Mouse (Mus musculus) hindbrain, embryonic 14.5 days (tissue): ENCODE data around the gene Foxo3. TPM values are rescaled to one million over a fixed set of nuclear protein-coding genes. Genes with fewer than 3 reads are reported as not detected.

Experiments used
- ATAC-seq: fragments of 200-750 bp; cut with Nextera tagmentation; 2 replicates; pipeline ENCODE4 v1.8.0; 2017; ENCODE audit warnings: moderate number of reproducible peaks, mild to moderate bottlenecking, moderate TSS enrichment, moderate library complexity; ENCODE audit not compliant: low FRiP score
- DNase-seq: peaks from one replicate; pipeline ENCODE4 v3.0.0-alpha.2; 2015; ENCODE audit warnings: low spot score
- H3K27ac ChIP-seq: fragments of 300-500 bp; sonication (generic); 2 replicates; pipeline ENCODE4 v1.5.1; 2014; ENCODE audit warnings: mild to moderate bottlenecking, moderate library complexity
- H3K27me3 ChIP-seq: fragments of 300-500 bp; sonication (generic); 2 replicates; pipeline ENCODE4 v1.6.1; 2014; ENCODE audit warnings: mild to moderate bottlenecking, low read length, mixed read lengths; ENCODE audit not compliant: control insufficient read depth, insufficient read depth
- H3K36me3 ChIP-seq: fragments of 300-500 bp; sonication (generic); replicated peaks from 2 replicates; pipeline ENCODE4 v1.6.1; 2014; ENCODE audit not compliant: control insufficient read depth, insufficient read depth
- H3K4me1 ChIP-seq: fragments of 300-500 bp; sonication (generic); replicated peaks from 2 replicates; pipeline ENCODE4 v1.6.1; 2014; ENCODE audit warnings: antibody characterized with exemption, low read length, mixed read lengths; ENCODE audit not compliant: control insufficient read depth, insufficient read depth
- H3K4me2 ChIP-seq: fragments of 300-500 bp; sonication (generic); replicated peaks from 2 replicates; pipeline ENCODE4 v1.6.1; 2014; ENCODE audit warnings: mild to moderate bottlenecking, moderate library complexity
- H3K4me3 ChIP-seq: fragments of 300-500 bp; sonication (generic); replicated peaks from 2 replicates; pipeline ENCODE4 v1.5.1; 2014; ENCODE audit warnings: mild to moderate bottlenecking, low read length
- H3K9ac ChIP-seq: fragments of 300-500 bp; sonication (generic); 2 replicates; pipeline ENCODE4 v1.6.1; 2014
- H3K9me3 ChIP-seq: fragments of 300-500 bp; sonication (generic); 2 replicates; pipeline ENCODE4 v1.6.1; 2016; ENCODE audit warnings: low read length; ENCODE audit not compliant: control insufficient read depth
- WGBS: fragments of 180-500 bp; shearing (Covaris S2); extraction: QIAGEN DNeasy Blood & Tissue Kit; methylation state at CpG from one replicate; pipeline ENCODE4 v1.1.7; 2014; 5-methylcytosine and 5-hydroxymethylcytosine counted together
- polyA plus RNA-seq: library from polyadenylated mRNA; unstranded; fragments of >200 nt; fragmentation: Nextera tagmentation; extraction: Ambion mirVana; gene quantifications from 2 replicates; pipeline ENCODE4 v1.2.1, GENCODE M21; 2014

The Foxo3 gene
- polyA plus RNA-seq, 1 experiment from 2014 or later, result 5.9 TPM

GRCm38 (mm10) chr10:42203321-42204155, 73.0 kb downstream of the Foxo3 start:
- no peak for DNase-seq
- 73% methylated on average over 18 of the region's 18 CpGs for WGBS

GRCm38 (mm10) chr10:42202561-42202960, 74.0 kb downstream of the Foxo3 start:
- no peaks in the 10 kb centered on the region for H3K9me3 ChIP-seq
- no peaks in the 10 kb centered on the region for H3K27me3 ChIP-seq
- WGBS, result 71% methylated on average over 8 of the region's 8 CpGs
- no peaks in the 10 kb centered on the region for H3K4me1 ChIP-seq
- no peak overlapping the region for H3K27ac ChIP-seq
- H3K4me2 ChIP-seq, result no peak overlapping the region
- H3K4me3 ChIP-seq, result no peak overlapping the region
- ATAC-seq (no peak), DNase-seq (no peak)
- H3K9ac ChIP-seq, result no peak overlapping the region
- H3K36me3 ChIP-seq, result peaks cover 2% of the 10 kb centered on the region

More at GRCm38 (mm10) chr10:42203321-42204155, 73.0 kb downstream of the Foxo3 start:
- Histone ChIP-seq H3K27me3 (no peaks in the 10 kb centered on the region), H3K27ac (no peak overlapping the region), H3K4me3 (no peak overlapping the region), H3K9ac (no peak overlapping the region), H3K4me1 (no peaks in the 10 kb centered on the region), H3K36me3 (no peaks in the 10 kb centered on the region), H3K4me2 (no peak overlapping the region), H3K9me3 (no peaks in the 10 kb centered on the region)
- ATAC-seq, result no peak

- ATAC-seq (peak; percentile 29; the same call in 1 of the 2 replicates), DNase-seq (peak; percentile 29)
- 51% methylated on average over 3 of the region's 3 CpGs for WGBS
These were observed 77.1 kb downstream of the Foxo3 start for GRCm38 (mm10) chr10:42199472-42199871.

GRCm38 (mm10) chr10:42198682-42199081, 77.9 kb downstream of the Foxo3 start:
- peaks cover 16% of the 10 kb centered on the region for H3K36me3 ChIP-seq
- no peak for ATAC-seq
- H3K4me2 ChIP-seq, result no peak overlapping the region
- WGBS, result 86% methylated on average over 3 of the region's 3 CpGs
- 0 out of 2 replicates have a peak, but pooled peaks cover 5% of the 10 kb centered on the region for H3K9me3 ChIP-seq
- DNase-seq, result no peak
- H3K27ac ChIP-seq, result no peak overlapping the region
- H3K9ac ChIP-seq, result no peak overlapping the region
- no peaks in the 10 kb centered on the region for H3K4me1 ChIP-seq
- no peak overlapping the region for H3K4me3 ChIP-seq
- no peaks in the 10 kb centered on the region for H3K27me3 ChIP-seq

More at GRCm38 (mm10) chr10:42199472-42199871, 77.1 kb downstream of the Foxo3 start:
- Histone ChIP-seq H3K9me3 (0 out of 2 replicates have a peak, but pooled peaks cover 5% of the 10 kb centered on the region), H3K4me1 (no peaks in the 10 kb centered on the region), H3K4me3 (no peak overlapping the region), H3K9ac (no peak overlapping the region), H3K27me3 (no peaks in the 10 kb centered on the region), H3K27ac (no peak overlapping the region), H3K4me2 (no peak overlapping the region), H3K36me3 (peaks cover 16% of the 10 kb centered on the region)

- no peak for DNase-seq
These were observed 81.8 kb downstream of the Foxo3 start for GRCm38 (mm10) chr10:42194784-42195183.

GRCm38 (mm10) chr10:42193981-42194380, 82.6 kb downstream of the Foxo3 start:
- no peaks in the 10 kb centered on the region for H3K4me1 ChIP-seq
- no peak overlapping the region for H3K27ac ChIP-seq
- H3K4me2 ChIP-seq, result no peak overlapping the region
- H3K9ac ChIP-seq, result no peak overlapping the region
- H3K9me3 ChIP-seq, result 0 out of 2 replicates have a peak, but pooled peaks cover 5% of the 10 kb centered on the region
- no peaks in the 10 kb centered on the region for H3K27me3 ChIP-seq
- ATAC-seq, result no peak
- H3K36me3 ChIP-seq, result peaks cover 16% of the 10 kb centered on the region
- H3K4me3 ChIP-seq, result no peak overlapping the region
- WGBS, result 83% methylated on average over 4 of the region's 4 CpGs
- no peak for DNase-seq

More at GRCm38 (mm10) chr10:42194784-42195183, 81.8 kb downstream of the Foxo3 start:
- Histone ChIP-seq H3K4me3 (no peak overlapping the region), H3K27ac (no peak overlapping the region), H3K36me3 (peaks cover 16% of the 10 kb centered on the region), H3K4me1 (no peaks in the 10 kb centered on the region), H3K9me3 (0 out of 2 replicates have a peak, but pooled peaks cover 5% of the 10 kb centered on the region), H3K27me3 (no peaks in the 10 kb centered on the region), H3K9ac (no peak overlapping the region), H3K4me2 (no peak overlapping the region)
- ATAC-seq, result no peak
- 89% methylated on average over 6 of the region's 6 CpGs for WGBS

GRCm38 (mm10) chr10:42192951-42193350, 83.6 kb downstream of the Foxo3 start:
- ATAC-seq (no peak), DNase-seq (no peak)
- no peak overlapping the region for H3K4me3 ChIP-seq
- no peak overlapping the region for H3K4me2 ChIP-seq
- 0 out of 2 replicates have a peak, but pooled peaks cover 5% of the 10 kb centered on the region for H3K9me3 ChIP-seq
- peaks cover 8% of the 10 kb centered on the region; the same call in 1 of the 2 replicates for H3K4me1 ChIP-seq
- no peaks in the 10 kb centered on the region for H3K27me3 ChIP-seq
- WGBS, result 11% methylated on average over 6 of the region's 6 CpGs
- H3K9ac ChIP-seq, result no peak overlapping the region
- H3K27ac ChIP-seq, result no peak overlapping the region
- H3K36me3 ChIP-seq, result peaks cover 16% of the 10 kb centered on the region

GRCm38 (mm10) chr10:42189674-42190434, 86.7 kb downstream of the Foxo3 start:
- 85% methylated on average over 13 of the region's 13 CpGs for WGBS
- peaks cover 5% of the 10 kb centered on the region; the same call in 1 of the 2 replicates for H3K36me3 ChIP-seq
- H3K4me2 ChIP-seq, result no peak overlapping the region
- DNase-seq, result no peak
- ATAC-seq, result no peak
- H3K4me1 ChIP-seq, result peaks cover 8% of the 10 kb centered on the region; the same call in 1 of the 2 replicates
- H3K9me3 ChIP-seq, result no peaks in the 10 kb centered on the region
- no peak overlapping the region for H3K27ac ChIP-seq
- H3K27me3 ChIP-seq, result no peaks in the 10 kb centered on the region
- no peak overlapping the region for H3K9ac ChIP-seq
- no peak overlapping the region for H3K4me3 ChIP-seq

GRCm38 (mm10) chr10:42189037-42189436, 87.5 kb downstream of the Foxo3 start:
- H3K4me3 ChIP-seq, result no peak overlapping the region
- H3K27me3 ChIP-seq, result no peaks in the 10 kb centered on the region
- no peak overlapping the region for H3K27ac ChIP-seq
- no peaks in the 10 kb centered on the region for H3K9me3 ChIP-seq
- no peak for DNase-seq
- ATAC-seq, result no peak
- 89% methylated on average over 8 of the region's 8 CpGs for WGBS
- peaks cover 8% of the 10 kb centered on the region; the same call in 1 of the 2 replicates for H3K4me1 ChIP-seq
- H3K36me3 ChIP-seq, result peaks cover 5% of the 10 kb centered on the region; the same call in 1 of the 2 replicates
- no peak overlapping the region for H3K9ac ChIP-seq
- H3K4me2 ChIP-seq, result no peak overlapping the region
